In the genomic region with DNA sequence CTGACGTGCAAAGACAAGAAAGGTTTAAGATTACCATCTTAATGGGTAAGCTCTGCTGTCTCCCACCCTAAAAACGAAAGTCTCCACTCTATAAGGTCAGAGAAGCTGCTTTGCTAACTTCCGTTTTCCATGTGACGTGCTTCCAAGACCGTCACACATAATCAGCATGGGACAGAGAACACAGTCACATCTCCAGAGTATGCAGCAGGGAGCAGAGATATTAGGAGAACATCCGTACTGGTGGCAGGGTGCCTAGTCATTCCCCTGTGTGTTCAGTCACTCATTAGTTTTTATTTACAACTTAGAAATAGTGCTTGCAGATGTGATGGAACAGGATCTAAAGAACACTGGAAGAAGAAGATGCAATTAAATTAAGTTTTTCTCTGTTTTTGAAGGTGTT, we compare ENCODE assay signal across 21 mouse cellular contexts. TPM values are rescaled to one million over a fixed set of nuclear protein-coding genes. Genes with fewer than 3 reads are reported as not detected.
DNase-seq lines count a peak whose midpoint lies in the region; ATAC-seq lines count a peak whose summit lies in the region.
"Had no signal": no experiment of that assay in that cellular context is flagged by ENCODE, and none has a peak within 500 bp of the region (broad histone marks: within the 10 kb centered on the region; RNA-seq: fewer than 3 reads in every experiment).

No protein-coding gene starts in this region.

- H3K27ac ChIP-seq in liver, embryonic 11.5 days (ENCODE audit: low read depth, low read length), result no peak overlapping the region
- H3K27ac ChIP-seq: embryonic facial prominence, embryonic 10.5 days; forebrain, embryonic 10.5 days; forebrain, embryonic 15.5 days; hindbrain, embryonic 10.5 days; hindbrain, embryonic 14.5 days; intestine, embryonic 15.5 days had no signal

- ATAC-seq in liver, embryonic 11.5 days (replicated peaks; ENCODE audit: low FRiP score), result no peak
- ATAC-seq: forebrain, embryonic 15.5 days; intestine, embryonic 15.5 days had no signal

- H3K9ac ChIP-seq in liver, embryonic 11.5 days (ENCODE audit: low read depth, low read length), result no peak overlapping the region
- H3K9ac ChIP-seq: forebrain, embryonic 15.5 days; heart, embryonic 12.5 days; hindbrain, embryonic 14.5 days; intestine, embryonic 15.5 days had no signal

- no peak overlapping the region for H3K4me2 ChIP-seq in liver, embryonic 11.5 days
- H3K4me2 ChIP-seq: forebrain, embryonic 15.5 days; heart, embryonic 12.5 days; hindbrain, embryonic 14.5 days; intestine, embryonic 15.5 days had no signal

- 71% methylated on average over 6 of the region's 6 CpGs for WGBS in liver, embryonic 11.5 days

- no peaks in the 10 kb centered on the region for H3K36me3 ChIP-seq in liver, embryonic 11.5 days (ENCODE audit: control insufficient read depth, insufficient read depth, low read length)
- H3K36me3 ChIP-seq: embryonic facial prominence, embryonic 10.5 days; forebrain, embryonic 10.5 days; forebrain, embryonic 15.5 days; hindbrain, embryonic 10.5 days; intestine, embryonic 15.5 days had no signal

- intact Hi-C loops in heart, postnatal 25 days (cut with DNase I), result no loop called here
- intact Hi-C loops in gastrocnemius, postnatal 14 days (cut with DNase I; ENCODE audit: low total_unique reads), result loop anchor here (2.0 kb wide), 1 partner anchor 73 kb away; no protein-coding TSS in a partner anchor

- no peak overlapping the region for H3K4me3 ChIP-seq in liver, embryonic 11.5 days (ENCODE audit: low read depth, low read length)
- H3K4me3 ChIP-seq: embryonic facial prominence, embryonic 10.5 days; erythroblast, embryonic 14.5 days; forebrain, embryonic 10.5 days; forebrain, embryonic 15.5 days; heart, embryonic 12.5 days; hindbrain, embryonic 10.5 days; intestine, embryonic 15.5 days had no signal

- peak; percentile 13 for DNase-seq in heart, postnatal 4 days
- DNase-seq in heart, postnatal 25 days (ENCODE audit: low spot score), result no peak
- peak; percentile 64 for DNase-seq in gastrocnemius, adult 18-20 months (ENCODE audit: low spot score)
- peak; percentile 66 for DNase-seq in gastrocnemius, postnatal 14 days
- peak; percentile 68 for DNase-seq in skeletal muscle tissue, adult 2 months (ENCODE audit: low read depth, low spot score)
- no peak for DNase-seq in liver, embryonic 11.5 days (ENCODE audit: low spot score)
- DNase-seq in lung, postnatal 25 days (ENCODE audit: low spot score), result no peak
- DNase-seq in neural tube, embryonic 10.5 days (ENCODE audit: extremely low spot score, low spot score), result no peak
- DNase-seq: adrenal gland, postnatal 14 days; cerebellum, adult 18-20 months; cerebellum, adult 9-11 months; cerebellum, postnatal 36 days; kidney, adult 18-20 months had no signal

- H3K9me3 ChIP-seq in liver, embryonic 11.5 days (ENCODE audit: control insufficient read depth, low read length), result no peaks in the 10 kb centered on the region
- H3K9me3 ChIP-seq: embryonic facial prominence, embryonic 10.5 days; forebrain, embryonic 10.5 days; forebrain, embryonic 15.5 days; heart, embryonic 12.5 days; hindbrain, embryonic 10.5 days; intestine, embryonic 15.5 days had no signal

- no peaks in the 10 kb centered on the region for H3K4me1 ChIP-seq in liver, embryonic 11.5 days (replicated peaks; ENCODE audit: control insufficient read depth, insufficient read depth, low read length)
- H3K4me1 ChIP-seq: embryonic facial prominence, embryonic 10.5 days; forebrain, embryonic 10.5 days; forebrain, embryonic 15.5 days; hindbrain, embryonic 10.5 days; intestine, embryonic 15.5 days had no signal

- H3K27me3 ChIP-seq in liver, embryonic 11.5 days (replicated peaks; ENCODE audit: control insufficient read depth, insufficient read depth, low read length), result no peaks in the 10 kb centered on the region
- H3K27me3 ChIP-seq: forebrain, embryonic 15.5 days; heart, embryonic 12.5 days; intestine, embryonic 15.5 days had no signal

RNA-seq across cellular contexts. Expression of a gene that starts 30.3 kb away (rescaled TPM):
- 10 to 100 TPM in 1 of 2 experiments, 1 to 10 TPM in 1; 8.2 to 10.6 TPM for total RNA-seq in heart, postnatal 4 days (2021)
- 1 to 10 TPM; 4.6 to 6.8 TPM for total RNA-seq in heart, postnatal 25 days (2021)
- 1 to 10 TPM; 2.2 to 2.8 TPM for total RNA-seq in gastrocnemius, adult 18-20 months (2021)
- 1 to 10 TPM; 3.7 to 7.3 TPM for total RNA-seq in gastrocnemius, postnatal 14 days (2021)
- polyA plus RNA-seq in liver, embryonic 11.5 days (2014; fragmentation: Nextera tagmentation; extraction: Ambion mirVana), result 6.2 and 7.2 TPM in 2 replicates
- polyA plus RNA-seq: erythroblast, embryonic 14.5 days had no signal

Comparison
In these comparisons a context has a peak if more than half of its experiments do, and no peak if none do; other contexts are left out.
1. DNase-seq: peak in heart, postnatal 4 days (single experiment), gastrocnemius, adult 18-20 months (single experiment), gastrocnemius, postnatal 14 days (single experiment) and skeletal muscle tissue, adult 2 months (single experiment); none in heart, postnatal 25 days (single experiment), liver, embryonic 11.5 days (single experiment), lung, postnatal 25 days (single experiment) and neural tube, embryonic 10.5 days (single experiment).